Mouse (Mus musculus) cortical plate, adult 2 months (tissue): ENCODE data around the gene Olfr976.

Experiments used
- CTCF ChIP-seq: fragments of 200-500 bp; IDR thresholded peaks from 2 replicates; pipeline ENCODE4 v1.5.1; 2011; ENCODE audit warnings: mild to moderate bottlenecking, control low read depth, low read length; ENCODE audit not compliant: insufficient read depth; ENCODE audit errors: extremely low read depth
- POLR2A ChIP-seq: fragments of 200-500 bp; IDR thresholded peaks from 2 replicates; pipeline ENCODE4 v1.6.1; 2011; ENCODE audit warnings: mild to moderate bottlenecking, low read length, control low read depth; ENCODE audit not compliant: insufficient read depth; ENCODE audit errors: extremely low read depth

DNA sequence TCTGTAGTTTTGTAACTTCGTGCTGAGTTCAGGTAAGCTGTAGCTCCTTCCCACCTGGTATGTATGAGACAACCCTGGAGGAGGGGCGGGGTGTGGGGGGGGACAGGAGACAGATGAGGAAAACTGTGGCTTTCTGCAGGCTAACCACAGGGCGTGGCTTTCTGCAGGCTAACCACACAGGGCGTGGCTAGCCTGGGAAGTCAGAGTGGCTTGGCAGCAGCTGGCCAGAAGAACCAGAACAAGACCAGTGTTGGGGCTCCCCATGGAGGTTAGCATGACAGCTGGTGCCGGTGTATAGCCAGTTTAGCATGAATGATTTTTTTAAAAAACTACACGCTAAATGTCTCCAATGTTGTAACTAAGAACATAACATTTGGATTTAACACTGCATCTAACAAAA, 55.8 kb downstream of the Olfr976 start:
- TF ChIP-seq POLR2A (no peak), CTCF (no peak)
